Mouse (Mus musculus): Measurements from ENCODE around the gene AC170998.1. TPM values are rescaled to one million over a fixed set of nuclear protein-coding genes. Genes with fewer than 3 reads are reported as not detected.
"Not testable (repeated sequence)": the region's sequence is repeated elsewhere in the genome, so short reads cannot be mapped to it uniquely, and the experiment has no call there.

The AC170998.1 gene
- polyA plus RNA-seq, 1 experiment = 2.1 TPM

DNA sequence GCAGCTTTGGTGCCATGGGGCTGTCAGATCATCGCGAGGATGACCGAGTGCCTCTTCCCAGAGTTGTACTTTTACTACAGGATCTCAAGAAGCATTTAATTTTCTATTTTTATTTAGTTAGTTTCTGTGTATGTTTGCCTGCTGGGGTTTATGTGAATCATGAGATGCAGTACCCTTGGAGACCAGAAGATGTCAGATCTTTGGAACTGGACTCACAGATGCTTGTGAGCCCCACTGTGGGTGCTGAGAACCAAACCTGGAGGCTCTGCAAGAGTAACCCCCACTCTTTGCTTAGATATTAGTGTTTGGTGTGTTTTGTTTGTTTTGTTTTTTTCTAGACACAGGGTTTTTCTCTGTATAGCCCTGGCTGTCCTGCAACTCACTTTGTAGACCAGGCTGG, 11.9 kb upstream of the AC170998.1 start:
- Histone ChIP-seq H3K4me3 (ENCODE audit: insufficient read depth, low read depth, low read length) (no peak overlapping the region), H3K4me1 (ENCODE audit: control insufficient read depth, insufficient read depth, insufficient read length, low read length) (peaks cover 20% of the 10 kb centered on the region), H3K27ac (replicated peaks; ENCODE audit: low read depth, low read length) (no peak overlapping the region)

GRCm38 (mm10) chr17:28715832-28716548, 9.9 kb upstream of the AC170998.1 start:
- Histone ChIP-seq H3K4me3 (ENCODE audit: insufficient read depth, low read depth, low read length) (no peak overlapping the region), H3K4me1 (ENCODE audit: control insufficient read depth, insufficient read depth, insufficient read length, low read length) (peaks cover 21% of the 10 kb centered on the region), H3K27ac (replicated peaks; ENCODE audit: low read depth, low read length) (0 out of 2 replicates have a peak overlapping the region, but pooled peaks have one; percentile 33)

- peaks cover 10% of the 10 kb centered on the region; the same call in 1 of the 2 replicates for H3K4me1 ChIP-seq (ENCODE audit: control insufficient read depth, insufficient read depth, insufficient read length, low read length)
- no peak overlapping the region for H3K4me3 ChIP-seq (ENCODE audit: insufficient read depth, low read depth, low read length)
- no peak overlapping the region; the same call in 1 of the 2 replicates for H3K27ac ChIP-seq (replicated peaks; ENCODE audit: low read depth, low read length)
These were observed 8.3 kb upstream of the AC170998.1 start for GRCm38 (mm10) chr17:28717535-28717934.

DNA sequence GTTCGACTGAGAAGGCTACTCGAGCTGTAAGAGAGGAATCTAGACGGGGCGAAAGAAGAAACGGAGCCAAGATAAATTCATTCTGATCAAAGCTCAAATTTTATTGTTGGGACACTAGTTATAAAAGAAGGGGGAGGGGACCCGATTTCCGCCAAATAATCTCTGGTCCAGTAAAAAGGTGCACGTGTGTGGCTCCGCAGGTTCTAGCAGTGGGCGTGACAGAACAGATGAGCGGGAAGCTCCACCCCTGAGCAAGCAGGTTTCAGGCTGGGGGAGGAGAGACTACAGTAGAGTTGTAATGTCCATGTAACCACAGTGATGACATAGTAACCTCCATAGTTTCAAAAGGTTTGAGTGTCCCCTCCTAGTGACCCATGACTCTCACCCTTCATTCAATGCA, 1.6 kb downstream of the AC170998.1 start:
- not testable (repeated sequence) for H3K4me3 ChIP-seq (ENCODE audit: insufficient read depth, low read depth, low read length); H3K4me1 ChIP-seq (ENCODE audit: control insufficient read depth, insufficient read depth, insufficient read length, low read length); H3K27ac ChIP-seq (replicated peaks; ENCODE audit: low read depth, low read length)

- Histone ChIP-seq H3K4me1 (ENCODE audit: control insufficient read depth, insufficient read depth, insufficient read length, low read length) (no peaks in the 10 kb centered on the region), H3K4me3 (ENCODE audit: insufficient read depth, low read depth, low read length) (no peak overlapping the region), H3K27ac (replicated peaks; ENCODE audit: low read depth, low read length) (no peak overlapping the region)
These were observed 9.6 kb downstream of the AC170998.1 start for GRCm38 (mm10) chr17:28735317-28736105.

DNA sequence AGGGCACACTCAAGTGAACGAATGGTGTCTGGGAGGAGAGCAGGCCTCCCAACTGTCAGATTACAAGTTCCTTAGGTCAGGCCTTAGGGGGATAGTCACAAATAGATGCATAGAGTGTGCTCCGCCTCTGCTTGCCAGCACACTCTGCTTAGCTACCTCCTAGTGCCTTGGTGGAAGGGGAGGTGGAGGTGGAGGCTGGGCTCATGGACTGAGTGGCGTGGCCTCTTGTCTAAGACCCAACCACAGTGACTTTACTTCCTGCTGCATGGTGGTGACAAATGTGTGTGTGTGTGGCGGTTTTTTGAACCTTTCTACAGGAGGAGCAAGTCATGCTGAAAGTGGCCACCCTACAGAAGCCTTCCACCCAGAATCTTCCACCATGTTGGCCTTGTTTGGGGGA, 10.6 kb downstream of the AC170998.1 start:
- H3K4me3 ChIP-seq (ENCODE audit: insufficient read depth, low read depth, low read length) = no peak overlapping the region

GRCm38 (mm10) chr17:28737973-28738372, 12.1 kb downstream of the AC170998.1 start:
- no peaks in the 10 kb centered on the region for H3K4me1 ChIP-seq (ENCODE audit: control insufficient read depth, insufficient read depth, insufficient read length, low read length)
- no peak overlapping the region for H3K27ac ChIP-seq (replicated peaks; ENCODE audit: low read depth, low read length)
- H3K4me3 ChIP-seq (ENCODE audit: insufficient read depth, low read depth, low read length) = no peak overlapping the region

More for the DNA sequence above, 10.6 kb downstream of the AC170998.1 start:
- Histone ChIP-seq H3K27ac (replicated peaks; ENCODE audit: low read depth, low read length) (no peak overlapping the region), H3K4me1 (ENCODE audit: control insufficient read depth, insufficient read depth, insufficient read length, low read length) (no peaks in the 10 kb centered on the region)

- no peak overlapping the region for H3K4me3 ChIP-seq (ENCODE audit: insufficient read depth, low read depth, low read length)
- no peaks in the 10 kb centered on the region for H3K4me1 ChIP-seq (ENCODE audit: control insufficient read depth, insufficient read depth, insufficient read length, low read length)
- H3K27ac ChIP-seq (replicated peaks; ENCODE audit: low read depth, low read length) = no peak overlapping the region
These were observed 13.4 kb downstream of the AC170998.1 start for GRCm38 (mm10) chr17:28739244-28739643.

- Histone ChIP-seq H3K4me1 (ENCODE audit: control insufficient read depth, insufficient read depth, insufficient read length, low read length) (peaks cover 2% of the 10 kb centered on the region), H3K27ac (replicated peaks; ENCODE audit: low read depth, low read length) (no peak overlapping the region), H3K4me3 (ENCODE audit: insufficient read depth, low read depth, low read length) (no peak overlapping the region)
These were observed 17.4 kb downstream of the AC170998.1 start for GRCm38 (mm10) chr17:28743145-28743866.

GRCm38 (mm10) chr17:28743916-28744315, 18.0 kb downstream of the AC170998.1 start:
- H3K27ac ChIP-seq (replicated peaks; ENCODE audit: low read depth, low read length) = no peak overlapping the region
- no peak overlapping the region for H3K4me3 ChIP-seq (ENCODE audit: insufficient read depth, low read depth, low read length)
- H3K4me1 ChIP-seq (ENCODE audit: control insufficient read depth, insufficient read depth, insufficient read length, low read length) = peaks cover 2% of the 10 kb centered on the region

DNA sequence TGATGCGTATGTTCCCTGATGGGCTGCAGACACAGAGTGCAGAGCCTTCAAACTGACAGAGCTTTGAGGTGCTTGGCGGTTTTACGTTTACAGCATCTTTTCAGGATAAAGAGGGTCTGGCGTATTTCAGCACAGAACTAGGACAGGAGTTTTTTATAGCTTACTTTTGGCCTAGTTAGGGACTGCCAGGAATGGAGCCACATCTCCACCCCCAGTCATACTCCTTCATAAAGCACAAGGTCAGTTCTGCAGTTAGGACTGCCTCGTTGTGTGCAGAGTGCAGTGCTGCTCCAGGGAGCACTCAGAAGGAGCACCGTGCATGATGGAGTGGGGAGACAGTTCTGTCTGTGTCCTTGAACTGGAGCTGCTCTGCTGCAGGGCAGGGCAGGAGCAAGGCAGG, 19.9 kb downstream of the AC170998.1 start:
- Histone ChIP-seq H3K4me3 (ENCODE audit: insufficient read depth, low read depth, low read length) (no peak overlapping the region), H3K27ac (replicated peaks; ENCODE audit: low read depth, low read length) (no peak overlapping the region), H3K4me1 (ENCODE audit: control insufficient read depth, insufficient read depth, insufficient read length, low read length) (peaks cover 3% of the 10 kb centered on the region)

DNA sequence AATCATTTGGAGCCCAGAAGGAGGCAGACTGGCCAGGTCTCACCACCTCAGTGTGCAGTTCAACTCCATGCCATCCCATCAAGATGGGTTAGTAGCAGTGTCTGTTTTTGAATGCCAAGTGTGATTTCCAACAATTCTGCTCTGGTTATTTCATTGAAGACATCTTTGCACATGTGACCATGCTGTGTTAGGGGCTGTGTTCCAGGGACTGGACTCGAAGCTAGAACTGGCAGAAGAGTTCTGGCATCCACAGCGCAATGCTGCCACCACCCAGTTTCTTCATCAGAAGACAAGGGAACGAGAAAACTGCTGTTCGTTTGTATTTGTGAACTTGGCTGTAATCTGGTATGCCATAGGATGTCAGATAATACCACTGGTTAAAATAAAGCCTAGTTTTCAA, 22.1 kb downstream of the AC170998.1 start:
- Histone ChIP-seq H3K4me3 (ENCODE audit: insufficient read depth, low read depth, low read length) (no peak overlapping the region), H3K4me1 (ENCODE audit: control insufficient read depth, insufficient read depth, insufficient read length, low read length) (peaks cover 5% of the 10 kb centered on the region), H3K27ac (replicated peaks; ENCODE audit: low read depth, low read length) (no peak overlapping the region)

DNA sequence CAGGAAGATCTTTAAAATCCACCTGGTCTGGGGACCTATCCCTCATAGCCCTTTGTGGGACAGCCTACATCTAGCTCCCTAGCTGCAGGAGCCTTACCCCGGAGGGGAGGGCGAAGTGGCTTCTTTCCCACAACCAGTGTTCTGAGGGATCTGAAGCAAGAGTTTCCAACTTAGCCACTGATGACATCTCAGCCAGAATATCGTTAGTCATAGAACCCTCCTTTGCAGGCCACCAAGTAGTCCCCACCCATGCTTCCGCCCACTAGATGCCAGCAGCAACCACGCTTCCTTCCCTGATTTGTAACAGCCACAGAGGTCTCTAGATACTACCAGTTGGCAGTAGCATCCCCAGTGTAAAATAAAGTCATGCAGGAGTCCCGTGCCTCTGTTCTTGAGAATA, 24.7 kb downstream of the AC170998.1 start:
- Histone ChIP-seq H3K27ac (replicated peaks; ENCODE audit: low read depth, low read length) (no peak overlapping the region), H3K4me3 (ENCODE audit: insufficient read depth, low read depth, low read length) (no peak overlapping the region), H3K4me1 (ENCODE audit: control insufficient read depth, insufficient read depth, insufficient read length, low read length) (peaks cover 4% of the 10 kb centered on the region)

DNA sequence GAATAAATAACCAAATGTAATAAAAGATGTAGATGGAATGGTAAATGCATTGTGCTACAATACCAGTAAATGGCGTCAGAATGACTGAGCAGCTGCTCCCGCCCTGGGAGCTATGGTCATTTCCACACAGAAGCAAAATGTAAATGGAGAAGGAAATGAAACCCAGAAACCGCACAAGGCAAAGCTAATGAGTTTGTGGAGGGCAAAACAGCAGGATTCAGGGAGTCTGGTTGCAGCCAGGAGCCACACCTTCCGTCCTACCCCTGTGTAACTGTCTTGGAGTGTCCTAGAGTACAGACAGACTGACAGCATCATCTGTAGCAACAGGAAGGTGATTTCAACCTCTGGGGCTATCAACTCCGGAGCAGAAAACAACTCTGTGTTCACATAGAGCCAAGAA, 30.6 kb downstream of the AC170998.1 start:
- no peak overlapping the region for H3K27ac ChIP-seq (replicated peaks; ENCODE audit: low read depth, low read length)
- H3K4me1 ChIP-seq (ENCODE audit: control insufficient read depth, insufficient read depth, insufficient read length, low read length) = no peaks in the 10 kb centered on the region
- no peak overlapping the region for H3K4me3 ChIP-seq (ENCODE audit: insufficient read depth, low read depth, low read length)

DNA sequence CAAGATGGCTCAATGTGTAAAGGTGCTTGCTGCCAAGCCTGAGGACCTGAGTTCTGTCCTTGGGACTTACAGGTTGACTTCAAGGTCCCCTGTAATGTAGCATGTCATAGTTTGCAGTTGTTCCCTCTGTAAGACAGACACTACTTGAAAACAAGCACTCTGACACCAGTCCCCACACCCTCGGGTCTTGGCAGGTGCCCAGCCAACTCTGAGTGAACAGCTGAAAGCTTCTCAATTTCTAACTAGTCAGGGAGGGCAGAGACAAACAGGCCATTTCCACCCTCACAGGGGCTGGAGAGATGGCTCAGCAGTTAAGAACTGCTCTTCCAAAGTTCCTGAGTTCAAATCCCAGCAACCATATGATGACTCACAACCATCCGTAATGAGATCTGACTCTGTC, 31.6 kb downstream of the AC170998.1 start:
- H3K4me3 ChIP-seq (ENCODE audit: insufficient read depth, low read depth, low read length) = no peak overlapping the region
- no peaks in the 10 kb centered on the region for H3K4me1 ChIP-seq (ENCODE audit: control insufficient read depth, insufficient read depth, insufficient read length, low read length)
- H3K27ac ChIP-seq (replicated peaks; ENCODE audit: low read depth, low read length) = no peak overlapping the region

Data from brown adipose tissue, adult 24 weeks (tissue).